ENCODE assay signal across 16 mouse cellular contexts in genomic region chr3:20794256-20794655, GRCm38 (mm10).
A peak's percentile ranks its signal among the peaks of the same experiment; 100 is the strongest.
DNase-seq lines count a peak whose midpoint lies in the region; ATAC-seq lines count a peak whose summit lies in the region.
"Had no signal": no experiment of that assay in that cellular context is flagged by ENCODE, and none has a peak within 500 bp of the region (broad histone marks: within the 10 kb centered on the region; RNA-seq: fewer than 3 reads in every experiment).

No protein-coding gene starts in this region.

- no peaks in the 10 kb centered on the region for H3K4me1 ChIP-seq in forebrain, embryonic 14.5 days (ENCODE audit: control insufficient read depth, insufficient read depth, low read length)
- no peaks in the 10 kb centered on the region for H3K4me1 ChIP-seq in forebrain, embryonic 13.5 days
- H3K4me1 ChIP-seq: embryonic facial prominence, embryonic 13.5 days; liver, embryonic 13.5 days; megakaryocyte, embryonic 14.5 days; neural tube, embryonic 12.5 days had no signal

- WGBS in forebrain, embryonic 14.5 days, result 38% methylated on average over 1 of the region's 1 CpGs
- WGBS in forebrain, embryonic 13.5 days, result 52% methylated on average over 1 of the region's 1 CpGs

- no peaks in the 10 kb centered on the region for H3K36me3 ChIP-seq in forebrain, embryonic 14.5 days (ENCODE audit: control insufficient read depth, insufficient read depth, low read length)
- no peaks in the 10 kb centered on the region for H3K36me3 ChIP-seq in forebrain, embryonic 13.5 days (ENCODE audit: poor library complexity, severe bottlenecking)
- H3K36me3 ChIP-seq: embryonic facial prominence, embryonic 13.5 days; liver, embryonic 13.5 days; neural tube, embryonic 12.5 days had no signal

- H3K4me2 ChIP-seq in forebrain, embryonic 14.5 days (ENCODE audit: low read length), result no peak overlapping the region
- H3K4me2 ChIP-seq in forebrain, embryonic 13.5 days, result no peak overlapping the region
- H3K4me2 ChIP-seq: embryonic facial prominence, embryonic 13.5 days; liver, embryonic 13.5 days; neural tube, embryonic 12.5 days had no signal

- no peak for ATAC-seq in forebrain, embryonic 14.5 days
- no peak for ATAC-seq in forebrain, embryonic 13.5 days
- ATAC-seq: activated CD4-positive, CD25-positive, alpha-beta regulatory T cell, adult 4 months had no signal

- no peaks in the 10 kb centered on the region for H3K9me3 ChIP-seq in forebrain, embryonic 14.5 days (replicated peaks; ENCODE audit: control insufficient read depth, low read length)
- no peaks in the 10 kb centered on the region for H3K9me3 ChIP-seq in forebrain, embryonic 13.5 days (replicated peaks)
- H3K9me3 ChIP-seq: embryonic facial prominence, embryonic 13.5 days; liver, embryonic 13.5 days; megakaryocyte, embryonic 14.5 days; neural tube, embryonic 12.5 days had no signal

- DNase-seq in forebrain, embryonic 14.5 days (ENCODE audit: low spot score), result peak; percentile 50
- DNase-seq in left cerebral cortex, postnatal 4 days, result peak; percentile 31
- DNase-seq in left cerebral cortex, postnatal 36 days (ENCODE audit: low spot score in 2 of 2), result no peak
- DNase-seq in cerebellum, adult 11 months, result peak; percentile 24
- DNase-seq in gastrocnemius, postnatal 10 days, result peak; percentile 15
- no peak for DNase-seq in kidney, postnatal 25 days
- DNase-seq in left cerebral cortex, adult 11 months (ENCODE audit: low spot score), result no peak
- DNase-seq: kidney, adult 9 months; liver, embryonic 13.5 days; right cerebral cortex, postnatal 25 days had no signal

- H3K27me3 ChIP-seq in forebrain, embryonic 14.5 days (replicated peaks; ENCODE audit: control insufficient read depth, insufficient read depth, low read length), result no peaks in the 10 kb centered on the region
- H3K27me3 ChIP-seq in forebrain, embryonic 13.5 days, result no peaks in the 10 kb centered on the region
- H3K27me3 ChIP-seq: embryonic facial prominence, embryonic 13.5 days; liver, embryonic 13.5 days; megakaryocyte, embryonic 14.5 days; neural tube, embryonic 12.5 days had no signal

- H3K9ac ChIP-seq in forebrain, embryonic 14.5 days (ENCODE audit: low read length), result no peak overlapping the region
- no peak overlapping the region for H3K9ac ChIP-seq in forebrain, embryonic 13.5 days
- H3K9ac ChIP-seq: embryonic facial prominence, embryonic 13.5 days; liver, embryonic 13.5 days; neural tube, embryonic 12.5 days had no signal

- no peak overlapping the region for H3K27ac ChIP-seq in forebrain, embryonic 14.5 days (ENCODE audit: low read depth, low read length)
- no peak overlapping the region for H3K27ac ChIP-seq in forebrain, embryonic 13.5 days
- H3K27ac ChIP-seq: embryonic facial prominence, embryonic 13.5 days; left cerebral cortex, adult 2 months; liver, embryonic 13.5 days; neural tube, embryonic 12.5 days had no signal

- H3K4me3 ChIP-seq in forebrain, embryonic 14.5 days (ENCODE audit: low read depth, low read length), result no peak overlapping the region
- no peak overlapping the region for H3K4me3 ChIP-seq in forebrain, embryonic 13.5 days
- H3K4me3 ChIP-seq: embryonic facial prominence, embryonic 13.5 days; left cerebral cortex, adult 2 months; liver, embryonic 13.5 days; megakaryocyte, embryonic 14.5 days; neural tube, embryonic 12.5 days had no signal

- intact Hi-C loops in left cerebral cortex, postnatal 4 days (cut with DNase I), result no loop called here
- intact Hi-C loops in left cerebral cortex, postnatal 36 days (cut with DNase I), result no loop called here

Comparison
In these comparisons a context has a peak if more than half of its experiments do, and no peak if none do; other contexts are left out.
1. DNase-seq: peak in forebrain, embryonic 14.5 days (single experiment), left cerebral cortex, postnatal 4 days (single experiment), cerebellum, adult 11 months (single experiment) and gastrocnemius, postnatal 10 days (single experiment); none in left cerebral cortex, postnatal 36 days (0 of 2), kidney, postnatal 25 days (0 of 2) and left cerebral cortex, adult 11 months (single experiment).